ENCODE assay signal across 8 mouse cellular contexts in the genomic region with DNA sequence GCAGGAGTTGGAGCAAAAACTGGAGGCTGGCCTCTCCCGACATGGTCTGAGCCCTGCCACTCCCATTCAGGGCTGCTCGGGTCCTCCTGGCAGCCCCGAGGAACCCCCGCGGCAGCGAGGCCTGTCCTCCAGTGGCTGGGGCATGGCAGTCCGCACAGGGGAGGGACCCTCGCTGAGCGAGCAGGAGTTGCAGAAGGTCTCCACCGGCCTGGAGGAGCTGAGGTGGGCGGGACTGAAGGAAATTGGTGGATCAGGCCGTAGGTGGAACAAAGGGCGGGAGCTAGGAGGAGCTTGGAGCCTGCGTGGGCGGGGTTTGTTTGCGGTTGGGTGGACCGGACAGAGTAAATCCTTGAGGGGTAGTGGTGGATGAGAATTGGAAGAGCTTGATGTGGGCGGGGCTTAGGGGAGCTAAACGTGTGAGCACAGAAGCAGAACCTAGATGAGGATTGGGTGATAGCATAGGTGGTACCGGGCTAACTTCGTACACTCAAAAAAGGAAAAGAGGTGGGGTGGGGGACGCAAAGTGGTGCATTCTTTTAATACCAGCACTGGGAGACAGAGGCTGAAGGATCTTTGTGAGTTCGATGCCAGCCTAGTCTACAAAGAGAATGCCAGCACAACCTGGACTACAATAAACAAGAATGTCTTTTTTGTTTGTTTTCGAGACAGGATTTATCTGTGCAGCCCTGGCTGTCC. TPM values are rescaled to one million over a fixed set of nuclear protein-coding genes. Genes with fewer than 3 reads are reported as not detected.
A peak's percentile ranks its signal among the peaks of the same experiment; 100 is the strongest.
DNase-seq lines count a peak whose midpoint lies in the region; ATAC-seq lines count a peak whose summit lies in the region.

No protein-coding gene starts in this region.

- H3K4me3 ChIP-seq in intestine, embryonic 14.5 days (ENCODE audit: low read depth, low read length) = peak overlapping the region; percentile 55

- H3K4me1 ChIP-seq in intestine, embryonic 14.5 days (replicated peaks; ENCODE audit: control insufficient read depth, insufficient read depth, low read length) = peaks cover 3% of the 10 kb centered on the region

- DNase-seq in adrenal gland, postnatal 14 days = peak; percentile 95
- peak; percentile 94 for DNase-seq in embryo, embryonic 9.5 days (ENCODE audit: extremely low spot score)
- DNase-seq in gastrocnemius, postnatal 36 days = peak; percentile 87 to 93
- DNase-seq in intestine, embryonic 14.5 days (ENCODE audit: low spot score) = peak; percentile 94
- DNase-seq in left cerebral cortex, postnatal 14 days (ENCODE audit: low spot score in 2 of 2) = peak; percentile 83
- DNase-seq in right cerebral cortex, postnatal 25 days = peak; percentile 77
- DNase-seq in yolk sac, embryonic 10.5 days (ENCODE audit: low spot score) = peak; percentile 96

- no peaks in the 10 kb centered on the region for H3K9me3 ChIP-seq in intestine, embryonic 14.5 days (ENCODE audit: control insufficient read depth, low read length)

- peak overlapping the region; percentile 47 for H3K9ac ChIP-seq in intestine, embryonic 14.5 days (ENCODE audit: low read length)

- H3K36me3 ChIP-seq in intestine, embryonic 14.5 days (ENCODE audit: control insufficient read depth, insufficient read depth, low read length) = no peaks in the 10 kb centered on the region

- WGBS in intestine, embryonic 14.5 days = 6% methylated on average over 24 of the region's 24 CpGs

- H3K27ac ChIP-seq in intestine, embryonic 14.5 days (ENCODE audit: low read depth) = peak overlapping the region; percentile 64; the same call in 1 of the 2 replicates

- H3K4me2 ChIP-seq in intestine, embryonic 14.5 days (ENCODE audit: low read length) = peak overlapping the region; percentile 96

- peaks cover 21% of the 10 kb centered on the region for H3K27me3 ChIP-seq in intestine, embryonic 14.5 days (replicated peaks; ENCODE audit: control insufficient read depth, insufficient read depth, low read length)

- intact Hi-C loops in gastrocnemius, postnatal 36 days (cut with DNase I) = loop anchor here (10.0 kb wide), 1 partner anchor 228 kb away; no protein-coding TSS in a partner anchor
- intact Hi-C loops in left cerebral cortex, postnatal 14 days (cut with DNase I) = no loop called here

- ATAC-seq in intestine, embryonic 14.5 days (replicated peaks; ENCODE audit: low FRiP score, low TSS enrichment, low read depth) = peak; percentile 87
- ATAC-seq in megakaryocyte-erythroid progenitor cell, adult 5-6 weeks (replicated peaks; ENCODE audit: low FRiP score, low TSS enrichment, poor library complexity, severe bottlenecking) = peak; percentile 85

RNA-seq across cellular contexts. Expression of a gene that starts 9.8 kb away (rescaled TPM):
- total RNA-seq in adrenal gland, postnatal 14 days (2021) = not detected in 2 replicates
- not detected for total RNA-seq in gastrocnemius, postnatal 36 days (2021)
- polyA plus RNA-seq in intestine, embryonic 14.5 days (2014; fragmentation: Nextera tagmentation; extraction: Ambion mirVana) = not detected in 2 replicates
- 1 to 10 TPM; 2.6 to 2.8 TPM for total RNA-seq in left cerebral cortex, postnatal 14 days (2021)
- total RNA-seq in megakaryocyte-erythroid progenitor cell, adult 5-6 weeks (2014; fragmentation: Nextera tagmentation) = not detected in 2 replicates
- total RNA-seq in megakaryocyte-erythroid progenitor cell, adult 5-6 weeks (2017) = not detected in 2 replicates

RNA-seq across cellular contexts. Expression of a gene that starts 21.9 kb away (rescaled TPM):
- 9.6 and 12.4 TPM in 2 replicates for total RNA-seq in adrenal gland, postnatal 14 days (2021)
- total RNA-seq in gastrocnemius, postnatal 36 days (2021) = 1 to 10 TPM; 1.2 to 1.8 TPM
- polyA plus RNA-seq in intestine, embryonic 14.5 days (2014; fragmentation: Nextera tagmentation; extraction: Ambion mirVana) = 21.9 and 24.7 TPM in 2 replicates
- 100 to 1,000 TPM in 1 of 2 experiments, 10 to 100 TPM in 1; 97.4 to 101 TPM for total RNA-seq in left cerebral cortex, postnatal 14 days (2021)
- total RNA-seq in megakaryocyte-erythroid progenitor cell, adult 5-6 weeks (2014; fragmentation: Nextera tagmentation) = 4.1 and 11.5 TPM in 2 replicates
- 0.91 and 1.3 TPM in 2 replicates for total RNA-seq in megakaryocyte-erythroid progenitor cell, adult 5-6 weeks (2017)

RNA-seq across cellular contexts. Expression of a gene that starts 23.5 kb away (rescaled TPM):
- 81.2 and 83.2 TPM in 2 replicates for total RNA-seq in adrenal gland, postnatal 14 days (2021)
- 10 to 100 TPM; 55.0 to 56.3 TPM for total RNA-seq in gastrocnemius, postnatal 36 days (2021)
- 62.9 and 68.3 TPM in 2 replicates for polyA plus RNA-seq in intestine, embryonic 14.5 days (2014; fragmentation: Nextera tagmentation; extraction: Ambion mirVana)
- total RNA-seq in left cerebral cortex, postnatal 14 days (2021) = 100 to 1,000 TPM; 381 to 392 TPM
- 95.3 and 104 TPM in 2 replicates for total RNA-seq in megakaryocyte-erythroid progenitor cell, adult 5-6 weeks (2014; fragmentation: Nextera tagmentation)
- 23.8 and 37.1 TPM in 2 replicates for total RNA-seq in megakaryocyte-erythroid progenitor cell, adult 5-6 weeks (2017)

RNA-seq across cellular contexts. Expression of a gene that starts 33.6 kb away (rescaled TPM):
- 224 and 250 TPM in 2 replicates for total RNA-seq in adrenal gland, postnatal 14 days (2021)
- total RNA-seq in gastrocnemius, postnatal 36 days (2021) = 100 to 1,000 TPM; 105 to 123 TPM
- polyA plus RNA-seq in intestine, embryonic 14.5 days (2014; fragmentation: Nextera tagmentation; extraction: Ambion mirVana) = 208 and 211 TPM in 2 replicates
- 100 to 1,000 TPM; 166 to 183 TPM for total RNA-seq in left cerebral cortex, postnatal 14 days (2021)
- total RNA-seq in megakaryocyte-erythroid progenitor cell, adult 5-6 weeks (2014; fragmentation: Nextera tagmentation) = 160 and 230 TPM in 2 replicates
- 132 and 171 TPM in 2 replicates for total RNA-seq in megakaryocyte-erythroid progenitor cell, adult 5-6 weeks (2017)

RNA-seq across cellular contexts. Expression of a gene that starts 44.7 kb away (rescaled TPM):
- total RNA-seq in adrenal gland, postnatal 14 days (2021) = 95.1 and 108 TPM in 2 replicates
- total RNA-seq in gastrocnemius, postnatal 36 days (2021) = 10 to 100 TPM; 18.3 to 20.3 TPM
- 84.3 and 91.7 TPM in 2 replicates for polyA plus RNA-seq in intestine, embryonic 14.5 days (2014; fragmentation: Nextera tagmentation; extraction: Ambion mirVana)
- total RNA-seq in left cerebral cortex, postnatal 14 days (2021) = 10 to 100 TPM; 26.7 to 30.4 TPM
- 80.4 and 150 TPM in 2 replicates for total RNA-seq in megakaryocyte-erythroid progenitor cell, adult 5-6 weeks (2014; fragmentation: Nextera tagmentation)
- total RNA-seq in megakaryocyte-erythroid progenitor cell, adult 5-6 weeks (2017) = 84.3 and 104 TPM in 2 replicates

Comparison
In these comparisons a context has a peak if more than half of its experiments do, and no peak if none do; other contexts are left out.
1. Peak in every context shown above with its lines: DNase-seq, ATAC-seq, H3K4me3 ChIP-seq and H3K27ac ChIP-seq.